Mouse (Mus musculus): Measurements from ENCODE around the gene Rai2. TPM values are rescaled to one million over a fixed set of nuclear protein-coding genes. Genes with fewer than 3 reads are reported as not detected.
A peak's percentile ranks its signal among the peaks of the same experiment; 100 is the strongest.

Gene Rai2
- polyA plus RNA-seq (2012; rRNA removed), result 1.5 and 3.8 TPM in 2 replicates

DNA sequence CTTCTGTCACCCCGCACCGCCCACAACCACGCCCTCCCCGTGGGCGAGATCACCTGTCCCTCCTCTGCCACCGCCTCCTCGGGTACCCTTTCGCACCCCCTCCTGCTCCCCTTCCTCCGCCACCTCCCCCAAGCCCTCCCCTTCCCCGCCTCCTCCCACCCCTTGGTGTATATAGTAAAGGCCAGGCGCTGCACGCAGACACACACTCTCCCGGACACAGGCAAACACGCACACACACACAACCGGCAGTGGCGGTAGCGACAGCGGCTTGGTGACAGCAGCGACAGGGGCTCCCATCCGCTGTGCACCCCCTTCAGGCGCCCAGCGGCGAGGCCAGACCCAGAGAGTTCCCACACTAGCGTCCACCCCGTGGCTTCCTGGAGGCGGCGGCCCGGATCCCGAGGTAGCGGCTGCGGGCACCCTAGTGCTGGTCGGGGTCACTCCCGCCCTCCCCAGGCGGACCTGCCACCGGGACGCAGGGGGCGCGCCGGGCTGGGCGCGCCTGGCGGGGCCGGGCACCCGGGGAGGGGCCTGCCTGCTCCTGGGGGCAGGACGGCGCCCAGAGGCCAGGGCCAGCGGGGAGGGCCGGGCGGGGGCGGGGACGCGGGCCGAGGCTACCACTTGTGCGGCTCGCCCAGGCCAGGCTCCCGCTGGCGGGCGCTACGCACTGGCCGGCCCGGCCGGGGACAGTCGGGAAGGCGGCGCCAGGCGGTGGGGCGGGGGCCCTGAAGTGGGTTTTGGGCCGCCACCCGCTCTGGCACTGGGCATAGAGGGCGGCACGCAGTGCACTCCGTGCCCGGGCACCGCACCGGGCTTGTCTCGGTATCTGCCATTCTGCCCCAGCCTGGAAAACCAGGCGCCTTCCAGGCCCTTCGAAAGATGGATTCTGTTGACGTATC, at the start of gene Rai2:
Rai2 (plus strand) TSS at position 205 of the 899 bp plus-strand sequence.
- WGBS, result 4% methylated on average over 38 of the region's 79 CpGs
- H3K27ac ChIP-seq (ENCODE audit: control insufficient read depth, insufficient read depth, low read length), result no peak within 1 kb of the TSS
- H3K27me3 ChIP-seq (ENCODE audit: control insufficient read depth, insufficient read depth, low read length), result no peaks in the 10 kb centered on the region
- no peaks in the 10 kb centered on the region for H3K36me3 ChIP-seq (ENCODE audit: control insufficient read depth, insufficient read depth, low read length)
- peak within 1 kb of the TSS; percentile 14 for H3K4me3 ChIP-seq (ENCODE audit: control insufficient read depth, insufficient read depth, low read length)
- TF ChIP-seq CTCF (IDR thresholded peaks at IDR 0.05; ENCODE audit: borderline replicate concordance, control insufficient read depth, extremely low read depth, insufficient read depth, low read length, poor library complexity) (no peak), POLR2A (IDR thresholded peaks at IDR 0.05; ENCODE audit: control insufficient read depth, extremely low read depth, insufficient read depth, low read length, poor library complexity) (no peak)
- DNase-seq, result no peak
- H3K4me1 ChIP-seq (replicated peaks; ENCODE audit: control insufficient read depth, insufficient read depth, low read length), result no peaks in the 10 kb centered on the region

GRCm38 (mm10) chrX:161689336-161689735, 27.5 kb upstream of the Rai2 start:
- 82% methylated on average over 3 of the region's 3 CpGs for WGBS
- Histone ChIP-seq H3K36me3 (ENCODE audit: control insufficient read depth, insufficient read depth, low read length) (no peaks in the 10 kb centered on the region), H3K27me3 (ENCODE audit: control insufficient read depth, insufficient read depth, low read length) (no peaks in the 10 kb centered on the region), H3K27ac (ENCODE audit: control insufficient read depth, insufficient read depth, low read length) (no peak overlapping the region), H3K4me1 (replicated peaks; ENCODE audit: control insufficient read depth, insufficient read depth, low read length) (no peaks in the 10 kb centered on the region), H3K4me3 (ENCODE audit: control insufficient read depth, insufficient read depth, low read length) (no peak overlapping the region)
- TF ChIP-seq CTCF (IDR thresholded peaks at IDR 0.05; ENCODE audit: borderline replicate concordance, control insufficient read depth, extremely low read depth, insufficient read depth, low read length, poor library complexity) (no peak), POLR2A (IDR thresholded peaks at IDR 0.05; ENCODE audit: control insufficient read depth, extremely low read depth, insufficient read depth, low read length, poor library complexity) (no peak)
- DNase-seq, result no peak

- H3K4me3 ChIP-seq (ENCODE audit: control insufficient read depth, insufficient read depth, low read length), result no peak overlapping the region
- H3K27ac ChIP-seq (ENCODE audit: control insufficient read depth, insufficient read depth, low read length), result no peak overlapping the region
Measured at GRCm38 (mm10) chrX:161716503-161716864, 385 bp upstream of the Rai2 start.

DNA sequence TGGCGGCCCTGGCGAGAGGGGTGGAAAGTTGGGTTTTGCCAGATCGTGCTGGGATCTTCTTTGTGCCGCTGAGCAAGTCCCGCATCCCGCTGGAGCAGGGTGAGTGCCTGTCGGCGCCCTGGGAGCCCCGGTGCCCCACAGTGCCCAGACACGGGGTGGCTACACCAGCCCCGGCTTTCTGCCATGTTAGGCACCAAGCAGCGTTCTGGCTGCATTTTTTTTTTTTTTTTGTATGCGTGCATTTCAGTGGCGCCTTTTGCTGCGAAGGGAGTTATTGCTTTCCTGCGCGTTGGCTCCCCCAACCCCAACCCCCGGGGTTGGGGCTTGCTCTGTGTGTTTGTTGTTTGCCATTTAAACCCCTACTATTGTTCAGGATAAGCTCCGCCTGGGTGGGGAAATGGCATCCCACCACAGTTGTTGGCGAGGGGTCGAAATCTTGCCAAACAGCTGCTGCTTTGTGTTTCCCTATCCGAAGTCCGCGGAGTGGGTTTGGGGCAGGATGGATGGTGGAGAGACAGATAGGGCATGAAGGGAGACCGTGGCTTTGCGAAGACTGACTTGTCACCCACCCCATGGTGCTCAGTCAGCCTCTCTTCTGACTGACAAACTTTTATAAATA, 1.0 kb downstream of the Rai2 start:
- H3K4me3 ChIP-seq (ENCODE audit: control insufficient read depth, insufficient read depth, low read length), result no peak overlapping the region
- no peak overlapping the region for H3K27ac ChIP-seq (ENCODE audit: control insufficient read depth, insufficient read depth, low read length)
- no peaks in the 10 kb centered on the region for H3K27me3 ChIP-seq (ENCODE audit: control insufficient read depth, insufficient read depth, low read length)
- no peak for DNase-seq
- TF ChIP-seq POLR2A (IDR thresholded peaks at IDR 0.05; ENCODE audit: control insufficient read depth, extremely low read depth, insufficient read depth, low read length, poor library complexity), result no peak
- TF ChIP-seq CTCF (IDR thresholded peaks at IDR 0.05; ENCODE audit: borderline replicate concordance, control insufficient read depth, extremely low read depth, insufficient read depth, low read length, poor library complexity), result no peak
- WGBS, result 16% methylated on average over 25 of the region's 26 CpGs
- H3K4me1 ChIP-seq (replicated peaks; ENCODE audit: control insufficient read depth, insufficient read depth, low read length), result no peaks in the 10 kb centered on the region
- no peaks in the 10 kb centered on the region for H3K36me3 ChIP-seq (ENCODE audit: control insufficient read depth, insufficient read depth, low read length)

More at GRCm38 (mm10) chrX:161716503-161716864, 385 bp upstream of the Rai2 start:
- H3K4me1 ChIP-seq (replicated peaks; ENCODE audit: control insufficient read depth, insufficient read depth, low read length), result no peaks in the 10 kb centered on the region
- no peak for DNase-seq
- H3K27me3 ChIP-seq (ENCODE audit: control insufficient read depth, insufficient read depth, low read length), result no peaks in the 10 kb centered on the region
- no peak for TF ChIP-seq POLR2A (IDR thresholded peaks at IDR 0.05; ENCODE audit: control insufficient read depth, extremely low read depth, insufficient read depth, low read length, poor library complexity)
- no peak for TF ChIP-seq CTCF (IDR thresholded peaks at IDR 0.05; ENCODE audit: borderline replicate concordance, control insufficient read depth, extremely low read depth, insufficient read depth, low read length, poor library complexity)
- no peaks in the 10 kb centered on the region for H3K36me3 ChIP-seq (ENCODE audit: control insufficient read depth, insufficient read depth, low read length)
- WGBS, result 80% methylated on average over 1 of the region's 9 CpGs

DNA sequence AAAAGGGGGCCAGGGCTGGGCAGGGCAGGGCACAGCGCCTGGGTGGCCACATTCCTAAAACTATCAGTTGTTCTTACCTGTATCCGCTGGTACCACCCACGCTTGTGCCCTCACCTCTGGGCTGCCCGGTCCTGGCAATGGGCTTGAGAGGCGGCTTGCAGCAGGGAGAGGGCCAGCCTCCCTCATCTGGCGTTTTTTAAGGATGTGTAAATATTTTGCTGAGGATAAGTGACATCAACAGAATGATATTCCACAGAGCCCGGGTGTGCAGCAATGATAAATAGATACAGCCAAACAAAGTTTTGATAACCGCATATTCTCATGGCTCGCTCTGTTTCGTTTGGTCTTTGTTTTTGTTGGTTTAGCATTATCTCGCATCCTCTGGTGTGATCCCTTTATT, 1.7 kb downstream of the Rai2 start:
- H3K36me3 ChIP-seq (ENCODE audit: control insufficient read depth, insufficient read depth, low read length), result no peaks in the 10 kb centered on the region
- H3K4me1 ChIP-seq (replicated peaks; ENCODE audit: control insufficient read depth, insufficient read depth, low read length), result no peaks in the 10 kb centered on the region
- no peak overlapping the region for H3K27ac ChIP-seq (ENCODE audit: control insufficient read depth, insufficient read depth, low read length)
- no peak for TF ChIP-seq POLR2A (IDR thresholded peaks at IDR 0.05; ENCODE audit: control insufficient read depth, extremely low read depth, insufficient read depth, low read length, poor library complexity)
- no peak for TF ChIP-seq CTCF (IDR thresholded peaks at IDR 0.05; ENCODE audit: borderline replicate concordance, control insufficient read depth, extremely low read depth, insufficient read depth, low read length, poor library complexity)
- no peak for DNase-seq
- 84% methylated on average over 11 of the region's 11 CpGs for WGBS
- no peaks in the 10 kb centered on the region for H3K27me3 ChIP-seq (ENCODE audit: control insufficient read depth, insufficient read depth, low read length)
- no peak overlapping the region for H3K4me3 ChIP-seq (ENCODE audit: control insufficient read depth, insufficient read depth, low read length)

- H3K4me1 ChIP-seq (replicated peaks; ENCODE audit: control insufficient read depth, insufficient read depth, low read length), result no peaks in the 10 kb centered on the region
- no peaks in the 10 kb centered on the region for H3K27me3 ChIP-seq (ENCODE audit: control insufficient read depth, insufficient read depth, low read length)
- no peaks in the 10 kb centered on the region for H3K36me3 ChIP-seq (ENCODE audit: control insufficient read depth, insufficient read depth, low read length)
- no peak overlapping the region for H3K27ac ChIP-seq (ENCODE audit: control insufficient read depth, insufficient read depth, low read length)
- DNase-seq, result no peak
- no peak overlapping the region for H3K4me3 ChIP-seq (ENCODE audit: control insufficient read depth, insufficient read depth, low read length)
- 88% methylated on average over 4 of the region's 4 CpGs for WGBS
- TF ChIP-seq POLR2A (IDR thresholded peaks at IDR 0.05; ENCODE audit: control insufficient read depth, extremely low read depth, insufficient read depth, low read length, poor library complexity) (no peak), CTCF (IDR thresholded peaks at IDR 0.05; ENCODE audit: borderline replicate concordance, control insufficient read depth, extremely low read depth, insufficient read depth, low read length, poor library complexity) (no peak)
Measured at GRCm38 (mm10) chrX:161721082-161721481, 4.2 kb downstream of the Rai2 start.

Measured in thymus, adult 2 months (tissue).